Mouse (Mus musculus) E14TG2a.4 (cell line): ENCODE results near the gene Me3.

Experiments
- CTCF ChIP-seq: conservative IDR thresholded peaks from 2 replicates; pipeline ENCODE4 v1.5.1; 2014; ENCODE audit warnings: low read length
- NANOG ChIP-seq: IDR thresholded peaks from 2 replicates; pipeline ENCODE4 v1.6.1; 2014; ENCODE audit warnings: borderline replicate concordance, low read length, mixed read lengths
- POU5F1 ChIP-seq: IDR thresholded peaks from 2 replicates; pipeline ENCODE4 v1.6.1; 2014; ENCODE audit warnings: low read length, borderline replicate concordance

DNA sequence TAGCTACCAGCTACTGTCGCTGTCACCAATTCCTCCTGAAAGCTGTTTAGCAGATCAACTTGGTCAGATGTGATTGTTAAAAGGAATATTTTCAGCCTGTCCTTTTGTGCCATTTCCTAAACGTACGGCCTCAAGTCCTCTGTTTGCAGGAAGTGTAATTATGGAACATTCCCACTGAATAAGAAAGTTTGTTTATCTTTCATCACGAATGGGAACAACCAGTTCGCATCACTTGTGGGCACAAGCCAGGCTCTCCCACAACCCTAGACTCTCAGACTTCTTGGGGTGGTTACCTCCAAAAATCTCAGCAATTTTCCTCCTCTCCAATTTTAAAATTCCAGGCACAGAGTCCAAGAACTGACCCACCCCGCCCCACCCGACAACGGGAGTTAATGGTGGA is 207.5 kb downstream of the Me3 start:
- no peak for TF ChIP-seq CTCF
- TF ChIP-seq NANOG = no peak
- no peak for TF ChIP-seq POU5F1
